Mouse (Mus musculus) neural tube, embryonic 15.5 days (tissue): Measurements from ENCODE around the gene Dcp1b. TPM values are rescaled to one million over a fixed set of nuclear protein-coding genes. Genes with fewer than 3 reads are reported as not detected.

Experiments
- ATAC-seq: fragments of 200-750 bp; cut with Nextera tagmentation; 2 replicates; pipeline ENCODE4 v1.8.0; 2017; ENCODE audit warnings: mild to moderate bottlenecking, moderate TSS enrichment, moderate library complexity; ENCODE audit not compliant: low FRiP score
- H3K27ac ChIP-seq: fragments of 300-500 bp; sonication (generic); replicated peaks from 2 replicates; pipeline ENCODE4 v1.5.1; 2015; ENCODE audit warnings: mild to moderate bottlenecking, inconsistent platforms
- H3K27me3 ChIP-seq: fragments of 300-500 bp; sonication (generic); replicated peaks from 2 replicates; pipeline ENCODE4 v1.6.1; 2015; ENCODE audit warnings: inconsistent platforms
- H3K36me3 ChIP-seq: fragments of 300-500 bp; sonication (generic); 2 replicates; pipeline ENCODE4 v1.6.1; 2015; ENCODE audit warnings: inconsistent platforms
- H3K4me1 ChIP-seq: fragments of 300-500 bp; sonication (generic); 2 replicates; pipeline ENCODE4 v1.6.1; 2015; ENCODE audit warnings: inconsistent platforms
- H3K4me2 ChIP-seq: fragments of 300-500 bp; sonication (generic); 2 replicates; pipeline ENCODE4 v1.6.1; 2015; ENCODE audit warnings: inconsistent platforms, mild to moderate bottlenecking, moderate library complexity
- H3K4me3 ChIP-seq: fragments of 300-500 bp; sonication (generic); replicated peaks from 2 replicates; pipeline ENCODE4 v1.5.1; 2015; ENCODE audit warnings: mild to moderate bottlenecking, inconsistent platforms
- H3K9ac ChIP-seq: fragments of 300-500 bp; sonication (generic); replicated peaks from 2 replicates; pipeline ENCODE4 v1.6.1; 2015; ENCODE audit warnings: mild to moderate bottlenecking, inconsistent platforms
- H3K9me3 ChIP-seq: fragments of 300-500 bp; sonication (generic); replicated peaks from 2 replicates; pipeline ENCODE4 v1.6.1; 2016; ENCODE audit warnings: inconsistent platforms
- WGBS: fragments of 180-500 bp; shearing (Covaris S2); methylation state at CpG from one replicate; pipeline ENCODE4 v1.1.7; 2015; ENCODE audit warnings: mixed read lengths; 5-methylcytosine and 5-hydroxymethylcytosine counted together
- polyA plus RNA-seq: library from polyadenylated mRNA; unstranded; fragments of >200 nt; fragmentation: Nextera tagmentation; extraction: Ambion mirVana; gene quantifications from 2 replicates; pipeline ENCODE4 v1.2.1, GENCODE M21; 2015

The Dcp1b gene
- polyA plus RNA-seq, 1 experiment from 2014 or later = 11.3 TPM

DNA sequence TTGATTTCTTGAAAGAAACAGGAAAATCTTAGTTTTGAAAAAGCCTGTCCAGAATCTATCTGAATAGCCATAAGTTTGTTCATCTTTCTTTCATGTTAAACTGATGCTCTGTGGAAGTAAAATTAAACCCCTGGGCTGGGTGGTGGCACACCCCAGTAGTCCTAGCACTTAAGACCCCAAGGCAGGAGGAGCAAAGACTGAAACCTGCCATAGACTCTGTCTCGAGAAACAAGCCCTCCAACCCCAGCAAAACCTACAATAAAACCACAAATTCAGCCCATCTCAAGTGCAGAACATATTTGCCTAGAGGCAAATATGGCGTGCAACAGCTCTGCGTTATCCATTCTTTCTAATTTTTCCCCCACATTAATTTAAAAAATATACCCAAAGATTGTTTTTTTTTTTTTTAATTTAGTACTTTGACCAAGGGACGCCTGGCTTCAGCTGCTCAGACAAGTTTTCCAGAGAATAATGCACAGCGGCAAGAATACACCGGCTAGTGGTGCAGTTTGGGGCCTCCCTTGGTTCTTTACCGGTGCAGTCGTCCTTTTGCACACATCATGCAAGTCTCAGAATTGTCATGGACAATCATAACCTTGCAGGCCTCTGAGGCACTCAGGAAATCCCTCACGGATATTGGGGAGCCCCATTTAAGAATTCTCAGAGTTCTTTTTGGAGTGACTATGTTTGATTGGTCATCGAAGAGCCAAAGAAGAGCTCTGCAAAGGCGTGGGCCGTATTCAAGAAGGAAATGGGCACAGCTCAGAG, 562 bp upstream of the Dcp1b start:
- Histone ChIP-seq H3K4me2 (peak overlapping the region; percentile 70), H3K4me1 (peaks cover 27% of the 10 kb centered on the region), H3K9me3 (no peaks in the 10 kb centered on the region), H3K27me3 (no peaks in the 10 kb centered on the region), H3K9ac (no peak overlapping the region; the same call in 1 of the 2 replicates), H3K4me3 (peak overlapping the region; percentile 93), H3K27ac (peak overlapping the region; percentile 96), H3K36me3 (no peaks in the 10 kb centered on the region)
- 52% methylated on average over 12 of the region's 12 CpGs for WGBS
- peak; percentile 16; the same call in 1 of the 2 replicates for ATAC-seq

DNA sequence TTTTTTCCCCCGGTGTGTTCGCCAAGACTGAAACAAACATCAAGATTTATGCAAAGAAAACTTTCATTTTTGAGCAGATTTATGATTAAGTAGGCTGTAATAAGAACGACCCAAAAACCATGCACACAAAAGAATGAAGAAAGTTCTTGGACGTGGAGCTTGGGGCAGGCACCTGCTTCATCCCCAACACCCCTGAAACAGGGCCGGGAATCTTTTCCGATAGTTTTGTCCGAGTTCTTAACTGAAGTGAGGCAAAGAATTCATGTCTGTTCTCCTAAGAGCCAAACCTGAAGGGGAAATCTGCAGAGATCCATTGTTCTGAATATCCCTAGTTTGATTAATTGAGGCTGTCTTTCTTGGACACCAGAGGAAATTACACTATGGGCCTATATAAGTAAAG, 1.1 kb downstream of the Dcp1b start:
- H3K4me2 ChIP-seq = peak overlapping the region; percentile 70
- H3K36me3 ChIP-seq = no peaks in the 10 kb centered on the region
- no peaks in the 10 kb centered on the region for H3K9me3 ChIP-seq
- peaks cover 27% of the 10 kb centered on the region for H3K4me1 ChIP-seq
- no peak overlapping the region for H3K9ac ChIP-seq
- peak overlapping the region; percentile 96; the same call in 1 of the 2 replicates for H3K27ac ChIP-seq
- ATAC-seq = no peak
- H3K4me3 ChIP-seq = peak overlapping the region; percentile 93
- 50% methylated on average over 7 of the region's 7 CpGs for WGBS
- no peaks in the 10 kb centered on the region for H3K27me3 ChIP-seq

DNA sequence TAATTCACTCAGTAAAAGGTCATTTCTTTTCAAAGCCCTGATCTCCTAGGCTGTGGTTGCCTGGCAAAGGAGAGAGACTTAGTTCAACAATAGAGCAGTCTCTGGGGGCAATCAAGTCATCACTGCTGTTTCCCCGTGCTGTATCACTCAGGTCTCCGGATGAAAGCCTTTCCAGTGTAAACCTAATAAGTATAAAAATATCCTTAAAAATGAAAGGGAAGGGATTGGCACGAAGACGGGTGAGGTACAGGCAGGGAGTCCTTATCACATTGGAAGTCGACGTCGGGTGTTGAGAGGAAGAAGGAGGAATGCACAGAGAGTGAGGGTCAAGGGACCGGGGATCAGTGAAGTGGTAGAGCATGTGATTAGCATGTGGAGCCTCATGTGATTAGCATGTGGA, 2.0 kb downstream of the Dcp1b start:
- H3K4me2 ChIP-seq = peak overlapping the region; percentile 70
- H3K9ac ChIP-seq = no peak overlapping the region
- H3K27ac ChIP-seq = no peak overlapping the region

DNA sequence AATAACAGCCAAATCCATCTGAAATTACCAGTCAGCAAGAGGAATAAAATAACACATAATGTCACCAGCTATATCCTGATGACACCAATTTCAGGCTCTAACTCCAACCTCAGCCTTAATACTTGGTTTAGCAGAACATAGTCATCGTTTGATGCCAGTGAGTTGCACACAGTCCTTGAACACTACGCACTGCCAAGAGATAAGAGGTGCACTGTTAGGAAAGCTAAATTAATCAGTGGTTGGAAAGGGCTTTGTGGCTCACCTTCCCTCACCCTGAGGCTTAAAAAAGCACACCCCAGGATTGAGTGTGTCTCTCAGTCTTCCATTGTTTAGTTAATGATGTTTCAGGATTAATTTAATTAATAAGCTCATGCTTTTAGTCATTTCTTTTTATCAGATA, 5.1 kb downstream of the Dcp1b start:
- no peak for ATAC-seq
- WGBS = 97% methylated on average over 2 of the region's 2 CpGs
- no peak overlapping the region for H3K9ac ChIP-seq
- H3K27me3 ChIP-seq = no peaks in the 10 kb centered on the region
- peaks cover 22% of the 10 kb centered on the region for H3K4me1 ChIP-seq
- H3K9me3 ChIP-seq = no peaks in the 10 kb centered on the region
- no peak overlapping the region for H3K4me3 ChIP-seq
- no peak overlapping the region for H3K27ac ChIP-seq
- H3K4me2 ChIP-seq = no peak overlapping the region
- H3K36me3 ChIP-seq = peaks cover 7% of the 10 kb centered on the region

More for the DNA sequence above, 2.0 kb downstream of the Dcp1b start:
- Histone ChIP-seq H3K27me3 (no peaks in the 10 kb centered on the region), H3K4me3 (no peak overlapping the region), H3K9me3 (no peaks in the 10 kb centered on the region), H3K36me3 (no peaks in the 10 kb centered on the region), H3K4me1 (peaks cover 27% of the 10 kb centered on the region)
- no peak for ATAC-seq
- 14% methylated on average over 8 of the region's 8 CpGs for WGBS

DNA sequence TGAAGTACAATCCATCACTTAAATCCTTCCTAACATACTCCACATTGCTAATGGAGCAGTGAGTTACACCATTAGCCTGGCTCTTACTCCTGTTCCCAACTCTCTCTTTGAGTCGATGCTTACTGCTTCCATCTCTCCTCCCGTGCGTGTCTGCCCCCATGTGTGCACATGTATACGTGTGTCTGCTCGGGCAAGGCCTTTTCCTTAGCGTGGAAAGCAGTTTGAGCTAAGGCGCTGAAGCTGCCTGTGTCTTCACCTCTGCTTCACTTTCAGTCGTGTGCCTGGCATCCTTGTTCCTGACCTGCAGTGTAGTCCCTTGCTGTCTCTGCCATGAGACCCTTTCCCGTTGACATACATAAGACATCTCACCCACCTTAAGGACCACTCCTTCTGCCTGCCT, 7.2 kb downstream of the Dcp1b start:
- peaks cover 12% of the 10 kb centered on the region for H3K36me3 ChIP-seq
- no peak overlapping the region for H3K27ac ChIP-seq
- H3K4me1 ChIP-seq = peaks cover 9% of the 10 kb centered on the region
- no peaks in the 10 kb centered on the region for H3K27me3 ChIP-seq
- 91% methylated on average over 9 of the region's 9 CpGs for WGBS
- no peak for ATAC-seq
- H3K4me3 ChIP-seq = no peak overlapping the region
- no peak overlapping the region for H3K9ac ChIP-seq
- no peaks in the 10 kb centered on the region for H3K9me3 ChIP-seq
- no peak overlapping the region for H3K4me2 ChIP-seq

DNA sequence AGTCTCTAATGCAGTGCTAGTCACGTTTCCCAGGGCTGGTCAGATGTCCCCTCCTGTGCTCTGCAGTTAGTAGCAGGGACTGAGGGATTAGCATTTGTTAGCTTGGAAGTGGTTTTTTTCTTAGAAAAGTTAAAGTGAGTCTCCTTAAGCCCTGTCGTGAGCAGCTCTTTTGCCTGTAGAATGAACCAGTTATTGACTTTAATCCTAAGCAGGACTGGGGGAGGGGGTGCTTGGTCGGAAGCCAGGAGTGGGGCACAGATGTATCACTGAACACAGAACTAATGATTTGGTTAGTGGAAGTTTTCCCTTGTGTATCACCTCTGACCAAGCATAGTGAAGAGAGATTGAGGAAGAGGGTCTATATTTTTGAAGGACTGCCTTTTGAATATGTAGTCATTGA, 8.7 kb downstream of the Dcp1b start:
- Histone ChIP-seq H3K9me3 (no peaks in the 10 kb centered on the region), H3K9ac (no peak overlapping the region), H3K4me2 (no peak overlapping the region), H3K4me3 (no peak overlapping the region), H3K36me3 (peaks cover 12% of the 10 kb centered on the region), H3K4me1 (0 out of 2 replicates have a peak, but pooled peaks cover under 1% of the 10 kb centered on the region), H3K27ac (no peak overlapping the region), H3K27me3 (no peaks in the 10 kb centered on the region)
- WGBS = 63% methylated on average over 3 of the region's 3 CpGs
- no peak for ATAC-seq

DNA sequence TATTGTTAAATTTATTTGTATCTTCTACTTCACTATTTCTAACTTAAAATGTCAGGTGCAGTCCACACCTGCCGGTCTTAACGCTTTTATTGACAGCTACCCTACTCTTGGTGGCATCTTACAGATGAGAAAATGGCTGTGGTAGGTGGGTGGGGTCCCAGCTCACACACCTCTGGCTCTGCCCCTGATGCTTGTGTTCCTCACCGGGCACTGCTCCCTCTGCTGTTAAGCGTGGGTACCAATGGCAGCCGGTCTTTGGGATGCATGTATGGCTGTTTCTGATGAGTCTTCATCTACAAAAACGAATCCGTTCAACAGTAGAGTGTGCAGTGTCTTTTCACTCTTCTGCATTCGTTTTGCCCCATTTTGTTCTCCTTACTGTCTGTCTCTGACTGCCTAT, 11.6 kb downstream of the Dcp1b start:
- Histone ChIP-seq H3K27me3 (no peaks in the 10 kb centered on the region), H3K9ac (no peak overlapping the region), H3K4me1 (no peaks in the 10 kb centered on the region), H3K36me3 (peaks cover 32% of the 10 kb centered on the region), H3K4me2 (no peak overlapping the region), H3K4me3 (no peak overlapping the region), H3K9me3 (no peaks in the 10 kb centered on the region), H3K27ac (no peak overlapping the region)
- WGBS = 63% methylated on average over 8 of the region's 8 CpGs
- no peak for ATAC-seq

DNA sequence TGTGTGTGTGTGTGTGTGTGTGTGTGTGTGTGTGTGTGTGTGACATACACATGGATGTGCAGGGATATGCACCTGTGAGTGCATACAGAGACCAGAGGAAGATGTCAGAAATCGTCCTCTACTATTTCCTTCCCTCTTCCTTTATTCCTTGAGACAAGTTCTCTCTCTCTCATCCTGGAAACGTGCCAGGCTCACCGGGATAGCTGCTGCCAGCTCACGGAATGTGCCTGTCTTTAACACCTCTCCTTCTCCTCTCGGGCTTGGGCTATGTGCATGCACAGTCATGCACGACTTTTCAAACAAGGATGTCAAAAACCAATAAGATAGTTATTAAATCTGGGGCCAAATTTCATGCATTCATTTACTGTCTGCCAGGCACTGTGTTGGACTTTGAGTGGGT, 12.6 kb downstream of the Dcp1b start:
- H3K9me3 ChIP-seq = no peaks in the 10 kb centered on the region
- peaks cover 39% of the 10 kb centered on the region for H3K36me3 ChIP-seq
- no peak overlapping the region for H3K9ac ChIP-seq
- ATAC-seq = no peak
- H3K27me3 ChIP-seq = no peaks in the 10 kb centered on the region
- H3K4me1 ChIP-seq = no peaks in the 10 kb centered on the region
- 54% methylated on average over 6 of the region's 6 CpGs for WGBS
- no peak overlapping the region for H3K27ac ChIP-seq
- no peak overlapping the region for H3K4me3 ChIP-seq
- no peak overlapping the region for H3K4me2 ChIP-seq

DNA sequence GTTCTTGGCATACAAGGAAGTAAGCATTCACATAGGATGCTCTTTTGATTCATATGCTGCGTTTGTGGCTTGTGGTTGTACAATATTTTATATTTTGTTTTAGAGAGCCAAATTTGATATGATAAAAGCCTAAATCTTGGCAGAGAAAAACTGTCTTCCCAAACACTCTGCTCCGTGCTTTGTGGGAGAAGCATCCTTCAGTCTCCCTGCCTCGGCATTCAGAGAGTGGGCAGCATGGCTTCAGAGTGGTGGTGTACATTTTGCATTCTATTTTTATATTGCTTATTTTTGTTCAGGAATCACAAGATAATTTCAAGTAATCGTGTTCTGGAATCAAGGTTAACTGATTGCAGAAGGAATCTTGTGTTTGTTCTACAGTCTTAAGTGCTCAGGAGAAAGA, 16.4 kb downstream of the Dcp1b start:
- no peak overlapping the region for H3K9ac ChIP-seq
- H3K27me3 ChIP-seq = no peaks in the 10 kb centered on the region
- H3K9me3 ChIP-seq = no peaks in the 10 kb centered on the region
- no peak overlapping the region for H3K27ac ChIP-seq
- WGBS = 94% methylated on average over 4 of the region's 4 CpGs
- H3K4me3 ChIP-seq = no peak overlapping the region
- H3K4me2 ChIP-seq = no peak overlapping the region
- no peak for ATAC-seq
- H3K36me3 ChIP-seq = peaks cover 48% of the 10 kb centered on the region
- no peaks in the 10 kb centered on the region for H3K4me1 ChIP-seq

DNA sequence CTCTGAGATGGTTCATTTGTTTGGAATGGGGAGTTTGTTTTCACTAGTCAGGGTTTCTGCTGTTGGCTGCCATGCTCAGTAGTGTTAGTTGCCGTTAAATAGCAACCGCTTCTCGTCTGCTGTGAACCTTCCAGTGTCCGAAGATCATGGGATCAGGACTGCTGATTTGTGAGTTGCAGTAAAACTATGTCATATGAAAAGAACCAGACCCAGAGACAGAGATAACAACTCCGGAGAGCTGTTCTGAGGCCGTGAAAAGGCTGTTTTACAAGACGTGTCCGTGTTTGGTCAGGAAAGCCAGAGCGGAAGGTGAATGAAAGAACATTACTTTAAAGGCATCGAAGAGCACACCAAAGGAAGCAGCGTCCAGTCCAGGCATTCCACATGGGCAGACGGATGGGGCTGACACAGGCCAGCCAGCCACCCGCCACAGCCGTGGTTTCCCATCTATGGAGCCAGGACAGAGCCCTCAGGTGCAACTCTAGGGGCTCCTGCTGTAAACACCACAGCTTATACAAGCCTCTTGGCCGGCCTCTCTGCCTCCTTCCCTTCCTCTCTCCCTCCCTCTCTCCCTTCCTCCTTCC, 18.6 kb downstream of the Dcp1b start:
- Histone ChIP-seq H3K36me3 (peaks cover 48% of the 10 kb centered on the region), H3K4me1 (peaks cover 5% of the 10 kb centered on the region), H3K27me3 (no peaks in the 10 kb centered on the region), H3K4me3 (no peak overlapping the region), H3K4me2 (no peak overlapping the region), H3K9me3 (no peaks in the 10 kb centered on the region), H3K9ac (no peak overlapping the region), H3K27ac (no peak overlapping the region)
- ATAC-seq = no peak
- WGBS = 91% methylated on average over 15 of the region's 15 CpGs

DNA sequence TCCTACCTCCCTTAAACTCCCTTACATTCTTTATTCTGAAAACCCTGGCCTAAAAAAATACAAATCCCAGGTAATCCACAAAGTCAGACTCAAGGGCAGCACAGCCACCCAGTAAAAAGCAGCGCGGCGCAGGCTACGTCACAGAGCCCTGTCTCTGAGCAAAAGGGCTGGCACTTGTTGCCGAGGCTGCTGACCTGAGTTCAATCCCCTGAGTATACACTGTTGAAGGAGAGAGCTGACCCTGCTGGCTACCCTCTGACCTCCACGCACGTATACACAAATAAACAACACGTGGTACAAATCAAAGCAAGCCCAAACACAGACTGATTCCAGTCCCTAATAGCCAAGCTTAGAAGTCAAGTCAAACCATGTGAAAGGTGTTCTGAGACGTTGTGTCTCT, 19.1 kb downstream of the Dcp1b start:
- Histone ChIP-seq H3K4me2 (no peak overlapping the region), H3K9ac (no peak overlapping the region), H3K27ac (no peak overlapping the region), H3K27me3 (no peaks in the 10 kb centered on the region), H3K9me3 (no peaks in the 10 kb centered on the region), H3K4me3 (no peak overlapping the region), H3K36me3 (peaks cover 48% of the 10 kb centered on the region), H3K4me1 (peaks cover 9% of the 10 kb centered on the region)
- WGBS = 91% methylated on average over 9 of the region's 9 CpGs
- no peak for ATAC-seq

DNA sequence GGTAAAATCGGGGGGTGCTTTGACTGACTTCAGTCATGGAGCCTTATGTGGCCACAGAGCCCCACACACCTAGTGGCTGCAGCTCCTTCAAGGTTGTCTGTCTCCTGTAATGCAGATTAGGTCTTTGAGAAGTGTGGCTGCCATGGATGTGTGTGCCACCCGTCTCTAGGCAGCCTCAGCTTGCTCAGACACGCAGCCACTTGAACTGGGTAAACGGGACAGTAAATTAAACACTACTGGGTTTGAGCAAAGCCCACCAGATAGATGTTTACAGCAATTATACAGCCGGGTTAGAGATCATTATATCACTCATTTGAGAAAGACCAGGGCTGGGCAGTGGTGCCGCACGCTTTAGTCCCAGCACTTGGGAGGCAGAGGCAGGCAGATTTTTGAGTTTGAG, 19.5 kb downstream of the Dcp1b start:
- ATAC-seq = no peak
- H3K9ac ChIP-seq = no peak overlapping the region
- no peak overlapping the region for H3K27ac ChIP-seq
- WGBS = 86% methylated on average over 7 of the region's 7 CpGs
- no peaks in the 10 kb centered on the region for H3K27me3 ChIP-seq
- no peaks in the 10 kb centered on the region for H3K9me3 ChIP-seq
- H3K4me2 ChIP-seq = no peak overlapping the region
- H3K4me1 ChIP-seq = peaks cover 14% of the 10 kb centered on the region
- peaks cover 45% of the 10 kb centered on the region for H3K36me3 ChIP-seq
- H3K4me3 ChIP-seq = no peak overlapping the region
